Mouse (Mus musculus) heart, adult 2 months (tissue): ENCODE data around the gene Rnf216.

Experiments used
- CTCF ChIP-seq: fragments of 200-600 bp; IDR thresholded peaks from 2 replicates; pipeline ENCODE4 v1.8.1; 2022; ENCODE audit warnings: antibody characterized with exemption, mild to moderate bottlenecking, moderate library complexity
- POLR2A ChIP-seq: fragments of 200-500 bp; IDR thresholded peaks from 2 replicates; pipeline ENCODE4 v1.6.1; 2011; ENCODE audit warnings: mild to moderate bottlenecking, low read depth, low read length, control low read depth; ENCODE audit not compliant: insufficient read depth

GRCm38 (mm10) chr5:143034108-143034507, 78.7 kb downstream of the Rnf216 start:
- TF ChIP-seq POLR2A = no peak
- TF ChIP-seq CTCF = no peak
